Mouse (Mus musculus) olfactory bulb, adult 2 months (tissue): ENCODE data around the gene Olfr1118. TPM values are rescaled to one million over a fixed set of nuclear protein-coding genes. Genes with fewer than 3 reads are reported as not detected.
"Not testable (repeated sequence)": the region's sequence is repeated elsewhere in the genome, so short reads cannot be mapped to it uniquely, and the experiment has no call there.

Experiments
- H3K27ac ChIP-seq: fragments of 200-500 bp; 2 replicates; pipeline ENCODE4 v1.5.1; 2012; ENCODE audit warnings: low read depth, low read length; ENCODE audit not compliant: insufficient read depth
- H3K4me1 ChIP-seq: fragments of 200-500 bp; 2 replicates; pipeline ENCODE4 v1.6.1; 2012; ENCODE audit warnings: low read length; ENCODE audit not compliant: control insufficient read depth, insufficient read depth
- H3K4me3 ChIP-seq: fragments of 200-500 bp; 2 replicates; pipeline ENCODE4 v1.5.1; 2012; ENCODE audit warnings: mild to moderate bottlenecking, low read depth, low read length, moderate library complexity; ENCODE audit not compliant: insufficient read depth
- CTCF ChIP-seq: fragments of 200-500 bp; IDR thresholded peaks from 2 replicates; pipeline ENCODE4 v1.5.1; 2012; ENCODE audit warnings: low read depth, mild to moderate bottlenecking, low read length, moderate library complexity; ENCODE audit not compliant: insufficient read depth
- POLR2A ChIP-seq: fragments of 200-500 bp; IDR thresholded peaks from 2 replicates; pipeline ENCODE4 v1.6.1; 2012; ENCODE audit warnings: mild to moderate bottlenecking, low read depth, low read length, moderate library complexity; ENCODE audit not compliant: insufficient read depth
- WGBS: fragments of 180-500 bp; shearing (Covaris S2); methylation state at CpG from one replicate; pipeline ENCODE4 v1.1.7; 2018; 5-methylcytosine and 5-hydroxymethylcytosine counted together
- polyA plus RNA-seq: library from polyadenylated mRNA; stranded (reverse); fragments of >200 nt; gene quantifications from 2 replicates; pipeline ENCODE4 v1.2.4, GENCODE M21; 2012; ENCODE audit warnings: low replicate concordance; ENCODE audit not compliant: missing spikeins, insufficient read depth, insufficient read length

The Olfr1118 gene
- polyA plus RNA-seq, result not detected in 2 replicates

DNA sequence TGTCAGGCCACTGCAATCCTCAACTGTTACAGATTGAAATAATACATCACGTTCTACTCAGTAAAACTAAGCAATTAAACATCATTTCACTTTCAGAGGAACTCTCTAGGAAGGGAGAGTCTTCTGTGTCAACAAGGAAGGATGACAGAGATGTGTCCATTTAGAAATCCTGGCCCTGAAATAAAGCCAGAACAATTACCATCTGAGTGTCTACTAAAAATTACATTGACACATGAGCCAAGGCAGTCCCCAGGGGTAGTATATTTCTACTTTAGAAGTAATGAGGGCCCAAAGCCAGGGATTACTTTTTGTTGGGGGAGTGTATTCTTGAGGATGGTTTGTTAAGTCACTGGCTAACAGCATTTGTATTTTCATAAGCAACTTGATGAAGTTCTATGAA, at the start of gene Olfr1118:
Gene Olfr1118 (plus strand): TSS at position 301 of the 400 bp plus-strand sequence.
- Histone ChIP-seq H3K4me3 (no peak within 1 kb of the TSS), H3K27ac (no peak within 1 kb of the TSS), H3K4me1 (no peaks in the 10 kb centered on the region)
- WGBS, result 60% methylated on average over 1 of the region's 1 CpGs
- TF ChIP-seq CTCF (no peak), POLR2A (no peak)

GRCm38 (mm10) chr2:87267234-87267633, 40.1 kb upstream of the Olfr1118 start, which contains the start of gene Olfr1116:
Gene Olfr1116, plus strand, starts transcription at chr2:87267534.
- TF ChIP-seq POLR2A (no peak), CTCF (no peak)
- H3K4me1 ChIP-seq, result no peaks in the 10 kb centered on the region
- 84% methylated on average over 1 of the region's 1 CpGs for WGBS
- no peak within 1 kb of the TSS for H3K27ac ChIP-seq
- H3K4me3 ChIP-seq, result no peak within 1 kb of the TSS

GRCm38 (mm10) chr2:87293977-87294376, 13.4 kb upstream of the Olfr1118 start:
- H3K27ac ChIP-seq, H3K4me1 ChIP-seq, H3K4me3 ChIP-seq: not testable (repeated sequence)

GRCm38 (mm10) chr2:87354515-87354914, 47.1 kb downstream of the Olfr1118 start, which contains the start of gene Olfr1120:
Gene Olfr1120, plus strand, starts transcription at chr2:87354815.
- WGBS, result 57% methylated on average over 2 of the region's 2 CpGs
- H3K4me3 ChIP-seq, result no peak within 1 kb of the TSS
- TF ChIP-seq POLR2A (no peak), CTCF (no peak)
- no peaks in the 10 kb centered on the region for H3K4me1 ChIP-seq
- no peak within 1 kb of the TSS for H3K27ac ChIP-seq

DNA sequence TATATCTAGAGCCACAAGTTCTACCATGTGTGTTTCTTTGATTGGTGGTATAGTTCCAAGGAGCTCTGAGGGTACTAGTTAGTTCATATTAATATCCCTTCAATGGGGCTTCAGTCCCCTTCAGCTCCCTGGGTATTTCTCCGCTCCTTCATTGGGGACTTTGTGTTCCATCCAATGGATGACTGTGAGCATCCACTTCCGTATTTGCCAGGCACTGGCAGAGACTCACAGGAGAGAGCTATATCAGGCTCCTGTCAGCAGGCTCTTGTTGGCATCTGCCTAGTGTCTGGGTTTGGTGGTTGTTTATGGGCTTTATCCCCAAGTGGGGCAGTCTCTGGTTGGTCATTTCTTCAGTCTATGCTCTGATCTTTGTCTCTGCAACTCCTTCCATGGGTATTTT, 52.7 kb downstream of the Olfr1118 start:
- H3K27ac ChIP-seq, H3K4me3 ChIP-seq, H3K4me1 ChIP-seq: not testable (repeated sequence)
- WGBS, result 99% methylated on average over 2 of the region's 2 CpGs

Other genes with a start within 250 kb of the Olfr1118 start
- gene Olfr1107, start 231.8 kb upstream of the Olfr1118 start, polyA plus RNA-seq, result not detected in 2 replicates
- gene Olfr1109, start 211.6 kb upstream of the Olfr1118 start, polyA plus RNA-seq, result not detected in 2 replicates
- not detected in 2 replicates for gene Olfr259, start 193.0 kb upstream of the Olfr1118 start, polyA plus RNA-seq
- not detected in 2 replicates for gene Olfr1110, start 167.3 kb upstream of the Olfr1118 start, polyA plus RNA-seq
- not detected in 2 replicates for gene Olfr1111, start 155.0 kb upstream of the Olfr1118 start, polyA plus RNA-seq
- not detected in 2 replicates for gene Olfr1112, start 119.8 kb upstream of the Olfr1118 start, polyA plus RNA-seq
- gene Olfr1113, start 98.6 kb upstream of the Olfr1118 start, polyA plus RNA-seq, result not detected in 2 replicates
- not detected in 2 replicates for gene Olfr1115, start 59.6 kb upstream of the Olfr1118 start, polyA plus RNA-seq
- not detected in 2 replicates for gene Olfr1116, start 40.0 kb upstream of the Olfr1118 start, polyA plus RNA-seq
- gene Olfr1120, start 47.2 kb downstream of the Olfr1118 start, polyA plus RNA-seq, result not detected in 2 replicates
- gene Olfr1121, start 62.3 kb downstream of the Olfr1118 start, polyA plus RNA-seq, result not detected in 2 replicates
- gene Olfr1122, start 78.3 kb downstream of the Olfr1118 start, polyA plus RNA-seq, result not detected in 2 replicates
- not detected in 2 replicates for gene Olfr1123, start 109.1 kb downstream of the Olfr1118 start, polyA plus RNA-seq
- gene Olfr1124, start 122.7 kb downstream of the Olfr1118 start, polyA plus RNA-seq, result not detected in 2 replicates
- gene Olfr1126, start 146.4 kb downstream of the Olfr1118 start, polyA plus RNA-seq, result not detected in 2 replicates
- not detected in 2 replicates for gene Pramel7, start 189.5 kb downstream of the Olfr1118 start, polyA plus RNA-seq
- gene Pramel6, start 199.0 kb downstream of the Olfr1118 start, polyA plus RNA-seq, result not detected in 2 replicates
- not detected in 2 replicates for gene Olfr153, start 224.2 kb downstream of the Olfr1118 start, polyA plus RNA-seq
- not detected in 2 replicates for gene Olfr1128, start 238.0 kb downstream of the Olfr1118 start, polyA plus RNA-seq